Mouse (Mus musculus): ENCODE results near the gene Pcbp1. TPM values are rescaled to one million over a fixed set of nuclear protein-coding genes. Genes with fewer than 3 reads are reported as not detected.

Pcbp1 gene
- total RNA-seq, 2 experiments from 2014 or later, result 174 to 176 TPM

DNA sequence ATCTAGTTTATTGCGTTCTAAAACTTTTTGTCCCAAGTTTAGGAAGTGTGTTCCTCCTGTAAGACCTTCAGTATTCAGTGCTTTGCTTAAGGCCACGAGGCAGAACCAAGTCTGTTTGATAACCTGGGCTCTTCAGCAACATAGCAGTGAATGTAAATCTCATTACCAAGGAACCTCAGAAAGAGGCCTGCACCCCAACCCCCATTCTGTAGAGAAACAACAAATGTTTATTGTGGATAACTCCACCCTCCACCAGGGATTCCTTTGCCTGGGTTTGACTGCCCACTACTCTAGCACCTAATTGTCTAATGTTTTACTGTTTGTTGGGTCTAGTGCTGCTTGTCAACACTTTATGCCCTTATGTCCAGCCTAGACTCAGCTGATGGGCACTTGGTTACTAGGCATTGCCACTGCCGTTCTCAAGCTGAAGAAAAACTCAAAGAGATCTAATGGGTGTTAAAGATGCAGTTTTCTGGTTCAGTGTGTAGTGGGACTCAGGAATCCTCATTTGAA, 2.8 kb downstream of the Pcbp1 start:
- intact Hi-C loops (cut with DNase I), result loop anchor here (5.0 kb wide), 1 partner anchor 36 kb away; no protein-coding TSS in a partner anchor
- no peak for DNase-seq (ENCODE audit: extremely low spot score in 1 of 2, low spot score in 2 of 2)
- TF ChIP-seq CTCF (IDR thresholded peaks at IDR 0.05), result no peak
- Histone ChIP-seq H3K4me3 (peak overlapping the region; percentile 89), H3K27ac (peak overlapping the region; percentile 52; the same call in 1 of the 2 replicates)

DNA sequence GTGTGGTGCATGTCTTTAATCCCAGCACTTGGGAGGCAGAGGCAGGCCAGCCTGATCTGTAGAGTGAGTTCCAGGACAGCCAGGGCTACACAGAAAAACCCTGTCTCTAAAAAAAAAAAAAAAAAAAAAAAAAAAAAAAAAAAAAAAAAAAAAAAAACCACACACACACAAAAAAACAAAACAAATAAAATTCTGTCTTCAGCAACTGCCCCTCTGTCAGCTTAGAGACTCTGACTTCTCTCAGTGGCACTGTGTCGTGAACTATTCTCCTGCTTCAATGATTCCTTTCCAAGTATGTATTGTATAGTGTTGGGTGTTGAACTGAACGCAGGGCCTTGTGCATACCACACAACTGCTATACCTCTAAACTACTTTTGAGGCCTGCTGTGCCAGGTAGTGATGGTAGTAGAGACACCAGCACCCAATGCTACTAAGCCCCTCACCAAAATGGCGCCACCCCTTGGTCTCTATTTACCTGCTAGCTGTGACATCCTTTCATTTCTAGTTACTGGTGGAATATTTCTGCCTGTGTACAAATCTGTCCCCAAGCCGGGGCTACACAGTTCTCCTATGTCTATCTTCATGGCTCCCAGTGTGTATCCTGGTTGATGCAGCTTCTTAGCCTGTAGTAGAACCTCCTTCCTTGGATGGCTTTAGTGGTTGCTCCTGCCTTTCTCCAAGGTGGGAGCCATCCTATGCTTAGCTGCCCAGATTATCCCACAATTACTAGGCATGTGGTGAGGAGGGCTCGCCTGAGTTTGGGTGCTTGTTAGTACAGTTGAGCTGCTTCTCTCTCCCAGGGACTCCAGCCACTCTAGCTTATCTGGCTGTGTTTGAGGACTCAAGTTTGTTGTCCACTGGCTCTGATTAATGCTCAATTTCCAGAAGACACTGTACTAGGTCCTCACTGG, 3.9 kb downstream of the Pcbp1 start:
- H3K27ac ChIP-seq, result no peak overlapping the region
- no peak for TF ChIP-seq CTCF (IDR thresholded peaks at IDR 0.05)
- intact Hi-C loops (cut with DNase I), result loop anchor here (5.0 kb wide), 1 partner anchor 35 kb away; no protein-coding TSS in a partner anchor
- H3K4me3 ChIP-seq, result no peak overlapping the region; the same call in 1 of the 2 replicates
- no peak for DNase-seq (ENCODE audit: extremely low spot score in 1 of 2, low spot score in 2 of 2)

DNA sequence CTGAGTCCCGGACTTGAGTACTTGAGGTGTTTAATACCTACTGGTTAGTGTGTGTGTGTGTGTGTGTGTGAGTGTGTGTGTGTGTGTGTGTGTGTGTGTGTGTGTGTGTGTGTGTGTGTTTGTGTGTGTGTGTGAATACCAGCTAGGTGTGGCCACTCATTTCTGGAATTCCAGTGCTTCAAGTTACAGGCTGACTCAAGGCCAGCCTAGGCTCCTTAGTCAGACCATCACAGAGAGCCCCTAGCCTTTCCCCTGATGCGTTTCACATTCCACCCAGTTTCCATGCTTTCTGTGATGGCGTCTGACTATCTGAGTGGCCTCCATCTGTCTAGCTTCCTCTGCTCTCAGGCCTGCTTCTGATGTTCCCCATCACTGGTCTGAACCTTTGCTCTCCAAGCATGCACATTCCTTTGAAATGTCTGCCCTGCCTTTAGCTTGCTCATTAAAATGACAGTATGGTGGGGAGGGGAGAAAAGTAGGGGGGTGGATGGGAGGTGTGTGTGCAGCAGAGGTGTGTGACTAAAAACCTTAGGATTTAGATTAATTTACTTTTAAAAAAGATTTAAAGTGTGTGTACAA, 6.3 kb downstream of the Pcbp1 start:
- DNase-seq (ENCODE audit: extremely low spot score in 1 of 2, low spot score in 2 of 2), result no peak
- H3K27ac ChIP-seq, result no peak overlapping the region
- intact Hi-C loops (cut with DNase I), result loop anchor here (5.0 kb wide), 1 partner anchor 33 kb away; no protein-coding TSS in a partner anchor

DNA sequence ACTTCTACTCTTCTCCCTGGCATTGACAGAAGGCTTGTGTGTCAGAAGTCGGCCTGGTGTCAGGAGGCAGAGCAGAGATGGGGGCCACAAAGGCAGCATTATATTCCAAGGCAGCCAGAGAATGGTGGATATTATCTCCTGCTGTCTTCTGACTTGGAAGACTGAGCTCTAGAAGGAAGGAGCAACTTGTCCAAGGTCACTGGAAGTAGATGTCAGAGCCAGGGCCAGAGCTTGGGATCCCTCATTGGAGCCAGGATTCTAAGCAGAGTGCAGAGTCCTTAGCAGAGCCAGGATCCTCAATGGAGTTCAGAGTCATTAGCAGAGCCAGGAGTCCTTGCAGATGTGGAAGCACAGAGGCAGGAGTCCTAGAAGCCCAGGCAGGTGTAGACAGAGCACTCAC, 10.1 kb downstream of the Pcbp1 start:
- peak in 1 of 2 experiments; percentile 14 for DNase-seq (ENCODE audit: extremely low spot score in 1 of 2, low spot score in 2 of 2)
- no peak for TF ChIP-seq CTCF (IDR thresholded peaks at IDR 0.05)
- intact Hi-C loops (cut with DNase I), result no loop called here
- H3K27ac ChIP-seq, result peak overlapping the region; percentile 55; the same call in 1 of the 2 replicates
- H3K4me3 ChIP-seq, result peak overlapping the region; percentile 15; the same call in 1 of the 2 replicates

More for the DNA sequence above, 6.3 kb downstream of the Pcbp1 start:
- no peak overlapping the region for H3K4me3 ChIP-seq
- TF ChIP-seq CTCF (IDR thresholded peaks at IDR 0.05), result no peak

DNA sequence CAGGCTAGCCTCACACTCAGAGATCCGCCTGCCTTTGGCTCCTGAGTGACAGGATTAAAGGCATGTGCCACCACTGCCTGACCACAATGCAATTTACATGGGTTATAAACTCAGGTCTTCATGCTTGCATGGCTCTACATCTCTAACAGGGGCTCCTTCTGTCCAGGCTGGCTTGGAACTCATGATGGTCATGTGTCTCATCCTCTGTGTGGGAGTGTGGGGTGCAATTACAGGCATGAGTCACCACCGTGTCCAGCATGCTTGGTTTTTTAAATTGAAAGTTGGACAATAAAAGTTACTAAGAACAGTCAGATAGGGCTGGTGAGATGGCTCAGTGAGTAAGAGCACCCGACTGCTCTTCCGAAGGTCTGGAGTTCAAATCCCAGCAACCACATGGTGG, 12.8 kb downstream of the Pcbp1 start:
- no peak for TF ChIP-seq CTCF (IDR thresholded peaks at IDR 0.05)
- no peak for DNase-seq (ENCODE audit: extremely low spot score in 1 of 2, low spot score in 2 of 2)
- intact Hi-C loops (cut with DNase I), result no loop called here
- Histone ChIP-seq H3K4me3 (no peak overlapping the region), H3K27ac (no peak overlapping the region)

DNA sequence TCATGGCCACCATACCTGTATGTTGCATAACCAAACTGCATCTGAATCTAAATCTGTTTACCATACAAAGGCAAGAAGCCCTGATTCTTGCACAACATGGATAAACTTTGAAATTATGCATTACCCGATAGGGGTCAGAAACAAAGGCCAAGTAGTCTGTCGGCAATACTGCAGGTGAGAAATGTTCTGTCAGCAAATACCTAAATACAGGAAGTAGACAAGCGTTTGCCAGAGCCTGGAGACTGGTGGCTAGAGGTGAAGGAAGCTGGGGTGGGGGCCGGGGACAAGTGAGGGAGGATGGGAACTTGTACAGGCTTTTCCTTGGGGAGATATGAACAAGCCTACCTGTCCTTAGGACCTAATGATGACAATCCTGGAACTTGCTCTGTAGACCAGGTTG, 15.1 kb downstream of the Pcbp1 start:
- no peak overlapping the region for H3K27ac ChIP-seq
- no peak overlapping the region for H3K4me3 ChIP-seq
- intact Hi-C loops (cut with DNase I), result no loop called here
- no peak for TF ChIP-seq CTCF (IDR thresholded peaks at IDR 0.05)
- no peak for DNase-seq (ENCODE audit: extremely low spot score in 1 of 2, low spot score in 2 of 2)

DNA sequence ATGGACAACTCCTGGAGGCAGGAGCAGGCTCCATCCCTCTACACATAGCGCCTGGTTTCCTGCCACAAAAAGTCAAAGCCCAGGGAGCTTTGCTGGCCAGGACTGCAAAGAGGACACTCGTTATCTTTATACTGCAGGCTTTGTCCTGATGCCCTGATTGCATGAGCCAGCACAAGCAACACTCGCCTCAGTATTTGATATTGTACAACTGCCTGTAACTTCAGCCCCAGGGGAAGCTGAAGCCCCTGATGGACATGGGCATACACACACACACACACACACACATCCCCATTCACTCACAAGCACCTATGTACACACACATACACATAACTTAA, 16.3 kb downstream of the Pcbp1 start:
- no peak for TF ChIP-seq CTCF (IDR thresholded peaks at IDR 0.05)
- intact Hi-C loops (cut with DNase I), result no loop called here
- no peak overlapping the region for H3K27ac ChIP-seq
- no peak for DNase-seq (ENCODE audit: extremely low spot score in 1 of 2, low spot score in 2 of 2)
- H3K4me3 ChIP-seq, result no peak overlapping the region

DNA sequence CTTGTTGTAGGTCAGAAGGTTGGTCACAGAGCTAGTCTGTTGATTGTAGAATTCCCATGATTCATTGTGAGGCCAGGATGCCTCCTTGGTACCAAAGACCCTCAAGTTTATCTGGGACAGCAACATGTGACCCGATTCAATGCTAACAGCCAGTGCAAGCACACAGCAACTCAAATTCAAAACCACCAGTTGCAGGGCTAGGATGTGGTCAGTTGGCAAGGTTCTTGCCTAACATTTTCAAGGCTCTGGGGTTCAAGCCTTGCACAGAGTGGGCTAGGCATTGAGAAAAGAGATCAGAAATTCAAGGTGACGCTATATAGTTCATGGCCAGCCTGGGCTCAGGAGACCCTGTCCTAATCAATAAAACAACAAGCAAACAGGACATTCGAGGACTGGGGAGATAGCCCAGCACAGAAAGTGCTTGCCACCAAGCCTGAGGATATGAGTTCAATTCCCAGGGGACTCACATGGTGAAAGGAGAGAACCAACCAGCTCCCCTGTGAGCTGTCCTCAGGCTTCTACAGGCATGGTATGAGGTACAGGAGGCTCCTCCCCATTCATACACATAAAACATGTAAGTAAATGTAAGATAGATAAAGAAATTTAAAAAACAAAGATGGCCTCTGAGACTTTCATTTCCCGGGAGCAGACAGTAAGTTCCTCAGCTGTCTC, 16.8 kb downstream of the Pcbp1 start:
- intact Hi-C loops (cut with DNase I), result no loop called here
- TF ChIP-seq CTCF (IDR thresholded peaks at IDR 0.05), result no peak
- Histone ChIP-seq H3K27ac (no peak overlapping the region), H3K4me3 (no peak overlapping the region)
- DNase-seq (ENCODE audit: extremely low spot score in 1 of 2, low spot score in 2 of 2), result no peak

DNA sequence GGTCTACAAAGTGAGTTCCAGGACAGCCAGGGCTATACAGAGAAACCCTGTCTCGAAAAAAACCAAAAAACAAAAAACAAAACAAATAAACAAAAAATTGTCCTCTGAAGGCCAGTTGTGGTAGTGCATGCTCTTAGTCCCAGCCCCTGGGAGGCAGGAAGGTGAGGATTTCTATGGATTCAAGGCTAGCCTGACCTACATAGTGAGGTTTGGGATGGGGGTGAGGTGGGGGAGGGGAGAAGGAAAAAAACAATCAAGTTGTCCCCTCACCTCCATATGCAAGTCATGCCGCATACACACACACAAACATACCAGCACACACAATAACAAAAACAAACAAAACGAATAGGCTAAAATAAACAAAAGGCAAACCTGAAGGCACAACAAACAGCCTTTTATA, 17.4 kb downstream of the Pcbp1 start:
- no peak overlapping the region for H3K27ac ChIP-seq
- intact Hi-C loops (cut with DNase I), result no loop called here
- no peak; the same call in 1 of the 2 replicates for TF ChIP-seq CTCF (IDR thresholded peaks at IDR 0.05)

DNA sequence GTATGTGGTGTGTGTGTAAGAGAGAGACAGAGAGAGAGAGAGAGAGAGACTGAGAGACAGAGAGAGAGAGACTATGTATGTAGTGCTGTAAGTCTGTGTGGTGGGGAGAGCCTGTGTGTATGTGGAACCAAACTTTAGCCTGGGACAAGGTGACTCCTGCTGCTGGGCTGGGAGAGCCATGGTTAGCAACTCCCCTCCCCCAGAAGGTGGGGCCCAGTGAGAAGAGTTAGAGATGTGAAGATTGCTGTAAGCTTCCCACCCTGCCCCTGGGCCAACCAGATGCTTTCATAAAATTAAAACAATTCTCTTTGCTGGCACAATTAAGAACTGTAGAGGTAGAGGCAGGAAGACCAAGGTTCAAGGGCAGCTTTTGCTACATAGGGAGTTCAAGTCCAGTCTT, 19.0 kb downstream of the Pcbp1 start:
- no peak overlapping the region for H3K4me3 ChIP-seq

More for the DNA sequence above, 17.4 kb downstream of the Pcbp1 start:
- H3K4me3 ChIP-seq, result no peak overlapping the region
- DNase-seq (ENCODE audit: extremely low spot score in 1 of 2, low spot score in 2 of 2), result no peak

DNA sequence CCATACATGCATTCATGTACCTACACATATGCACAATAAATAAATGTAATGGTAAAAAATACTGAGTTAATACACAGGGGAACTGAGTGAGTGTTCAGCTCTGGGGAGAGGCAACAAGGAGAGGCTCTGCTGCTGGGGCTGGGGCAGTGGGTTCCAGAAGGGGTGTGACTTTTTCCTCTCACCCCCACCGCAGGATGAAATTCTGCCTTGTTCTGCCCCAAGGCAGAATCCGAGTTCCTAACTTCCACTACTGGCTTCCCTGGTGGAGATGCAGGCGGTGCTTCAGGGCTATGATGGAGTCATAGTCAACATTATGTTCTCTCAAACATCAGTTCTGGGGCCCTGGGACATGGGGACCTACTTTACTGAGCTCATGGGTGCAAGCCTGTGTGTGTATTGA, 19.8 kb downstream of the Pcbp1 start:
- DNase-seq (ENCODE audit: extremely low spot score in 1 of 2, low spot score in 2 of 2), result no peak
- no peak for TF ChIP-seq CTCF (IDR thresholded peaks at IDR 0.05)

More for the DNA sequence above, 19.0 kb downstream of the Pcbp1 start:
- TF ChIP-seq CTCF (IDR thresholded peaks at IDR 0.05), result no peak
- intact Hi-C loops (cut with DNase I), result no loop called here
- DNase-seq (ENCODE audit: extremely low spot score in 1 of 2, low spot score in 2 of 2), result no peak
- no peak overlapping the region for H3K27ac ChIP-seq

DNA sequence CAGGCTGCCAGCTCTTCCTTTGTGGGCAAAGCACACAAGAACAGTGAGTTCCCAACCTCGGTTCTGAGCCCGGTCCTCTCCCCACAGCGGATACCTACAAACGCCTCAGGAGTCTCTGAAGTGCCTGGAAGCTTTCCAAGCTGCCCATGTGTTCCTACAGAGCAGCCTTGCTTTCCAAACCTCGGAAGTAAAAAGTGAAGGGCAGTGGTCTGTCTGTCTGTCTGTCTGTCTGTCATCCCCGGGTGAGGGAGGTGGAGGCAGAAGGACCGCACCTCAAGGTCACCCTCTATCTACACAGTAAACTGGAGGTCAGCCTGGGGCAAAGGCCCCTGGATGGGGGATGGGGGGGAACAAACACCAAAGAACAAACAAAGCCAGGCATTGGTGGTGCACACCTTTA, 20.4 kb downstream of the Pcbp1 start:
- Histone ChIP-seq H3K27ac (no peak overlapping the region), H3K4me3 (no peak overlapping the region)
- TF ChIP-seq CTCF (IDR thresholded peaks at IDR 0.05), result no peak
- DNase-seq (ENCODE audit: extremely low spot score in 1 of 2, low spot score in 2 of 2), result no peak
- intact Hi-C loops (cut with DNase I), result no loop called here

More for the DNA sequence above, 19.8 kb downstream of the Pcbp1 start:
- H3K27ac ChIP-seq, result no peak overlapping the region
- H3K4me3 ChIP-seq, result no peak overlapping the region
- intact Hi-C loops (cut with DNase I), result no loop called here
